Mouse (Mus musculus): ENCODE data around the gene Setd1a. TPM values are rescaled to one million over a fixed set of nuclear protein-coding genes. Genes with fewer than 3 reads are reported as not detected.
A peak's percentile ranks its signal among the peaks of the same experiment; 100 is the strongest.
"Not testable (repeated sequence)": the region's sequence is repeated elsewhere in the genome, so short reads cannot be mapped to it uniquely, and the experiment has no call there.

The Setd1a gene
- total RNA-seq, 2 experiments from 2014 or later: 30.3 to 40.4 TPM

GRCm38 (mm10) chr7:127824176-127824871 is 47.9 kb downstream of the Setd1a start, which contains the start of the genes Stx4a and Stx1b:
Stx4a (plus strand) TSS chr7:127824294.
Stx1b (minus strand) TSS chr7:127824549.
- DNase-seq (ENCODE audit: low spot score in 2 of 2): no peak

- DNase-seq (ENCODE audit: low spot score in 2 of 2): no peak
Measured at GRCm38 (mm10) chr7:127835550-127835949, 59.1 kb downstream of the Setd1a start.

- DNase-seq (ENCODE audit: low spot score in 2 of 2): no peak
Measured at GRCm38 (mm10) chr7:127837473-127837872, 61.0 kb downstream of the Setd1a start.

GRCm38 (mm10) chr7:127837878-127838277 is 61.4 kb downstream of the Setd1a start:
- DNase-seq (ENCODE audit: low spot score in 2 of 2): not testable (repeated sequence)

GRCm38 (mm10) chr7:127840031-127840430 is 63.6 kb downstream of the Setd1a start:
- not testable (repeated sequence) for DNase-seq (ENCODE audit: low spot score in 2 of 2)

- DNase-seq (ENCODE audit: low spot score in 2 of 2): peak; percentile 47 to 57
Measured at GRCm38 (mm10) chr7:127840886-127841285, 64.4 kb downstream of the Setd1a start.

- peak; percentile 89 to 91 for DNase-seq (ENCODE audit: low spot score in 2 of 2)
Measured at GRCm38 (mm10) chr7:127841340-127842000, 65.0 kb downstream of the Setd1a start.

GRCm38 (mm10) chr7:127842001-127842718 is 65.7 kb downstream of the Setd1a start:
- DNase-seq (ENCODE audit: low spot score in 2 of 2): peak; percentile 68 to 70

Other genes with a start within 250 kb of the Setd1a start
- not detected for gene Tmem265, start 215.3 kb upstream of the Setd1a start, total RNA-seq (2021)
- 10 to 100 TPM; 37.1 to 38.0 TPM for gene Phkg2, start 203.3 kb upstream of the Setd1a start, total RNA-seq (2021)
- gene Ccdc189, start 188.1 kb upstream of the Setd1a start, total RNA-seq (2021): 1 to 10 TPM; 8.4 to 8.5 TPM
- 10 to 100 TPM; 54.1 to 64.1 TPM for gene Rnf40, start 187.9 kb upstream of the Setd1a start, total RNA-seq (2021)
- 10 to 100 TPM; 16.4 to 16.5 TPM for gene Zfp629, start 160.9 kb upstream of the Setd1a start, total RNA-seq (2021)
- 10 to 100 TPM; 53.4 to 88.2 TPM for gene Bcl7c, start 67.7 kb upstream of the Setd1a start, total RNA-seq (2021)
- gene Ctf1, start 63.9 kb upstream of the Setd1a start, total RNA-seq (2021): 1 to 10 TPM; 3.3 to 4.8 TPM
- gene Ctf2, start 44.5 kb upstream of the Setd1a start, total RNA-seq (2021): not detected
- gene Fbxl19, start 32.1 kb upstream of the Setd1a start, total RNA-seq (2021): 10 to 100 TPM; 10.7 to 14.4 TPM
- 10 to 100 TPM; 28.5 to 30.7 TPM for gene Orai3, start 6.9 kb upstream of the Setd1a start, total RNA-seq (2021)
- 1 to 10 TPM; 2.4 to 3.0 TPM for gene Gm49388, start 8.9 kb downstream of the Setd1a start, total RNA-seq (2021)
- 10 to 100 TPM; 31.5 to 40.4 TPM for gene Hsd3b7, start 23.9 kb downstream of the Setd1a start, total RNA-seq (2021)
- gene Stx4a, start 47.6 kb downstream of the Setd1a start, total RNA-seq (2021): 100 to 1,000 TPM in 1 of 2 experiments, 10 to 100 TPM in 1; 99.2 to 104 TPM
- gene Stx1b, start 47.9 kb downstream of the Setd1a start, total RNA-seq (2021): 1 to 10 TPM; 4.2 to 5.6 TPM
- 10 to 100 TPM; 31.1 to 36.6 TPM for gene Zfp646, start 99.6 kb downstream of the Setd1a start, total RNA-seq (2021)
- gene Zfp668, start 100.2 kb downstream of the Setd1a start, total RNA-seq (2021): 1 to 10 TPM; 8.3 to 9.5 TPM
- gene Prss53, start 114.3 kb downstream of the Setd1a start, total RNA-seq (2021): 1 to 10 TPM; 1.2 to 1.9 TPM
- not detected for gene Gm21974, start 118.8 kb downstream of the Setd1a start, total RNA-seq (2021)
- 10 to 100 TPM; 67.2 to 67.4 TPM for gene Vkorc1, start 118.9 kb downstream of the Setd1a start, total RNA-seq (2021)
- gene Bckdk, start 127.4 kb downstream of the Setd1a start, total RNA-seq (2021): 100 to 1,000 TPM in 1 of 2 experiments, 10 to 100 TPM in 1; 97.1 to 109 TPM
- gene Kat8, start 135.8 kb downstream of the Setd1a start, total RNA-seq (2021): 10 to 100 TPM; 27.1 to 30.2 TPM
- gene Prss8, start 153.4 kb downstream of the Setd1a start, total RNA-seq (2021): under 1 TPM in 1 of 2 experiments, not detected in 1; 0.23 TPM
- 10 to 100 TPM in 1 of 2 experiments, 1 to 10 TPM in 1; 6.2 to 11.4 TPM for gene Prss36, start 170.1 kb downstream of the Setd1a start, total RNA-seq (2021)
- 100 to 1,000 TPM; 150 to 153 TPM for gene Fus, start 190.8 kb downstream of the Setd1a start, total RNA-seq (2021)
- 1 to 10 TPM in 1 of 2 experiments, under 1 TPM in 1; 0.83 to 3.7 TPM for gene Pycard, start 217.2 kb downstream of the Setd1a start, total RNA-seq (2021)
- gene Trim72, start 227.3 kb downstream of the Setd1a start, total RNA-seq (2021): under 1 TPM in 1 of 2 experiments, not detected in 1; 0.29 TPM